In genomic region chr3:104641313-104641712, GRCm38 (mm10) we compare ENCODE assay signal across 21 mouse cellular contexts. TPM values are rescaled to one million over a fixed set of nuclear protein-coding genes. Genes with fewer than 3 reads are reported as not detected.
DNase-seq lines count a peak whose midpoint lies in the region; ATAC-seq and TF ChIP-seq lines count a peak whose summit lies in the region.
"Had no signal": no experiment of that assay in that cellular context is flagged by ENCODE, and none has a peak within 500 bp of the region (broad histone marks: within the 10 kb centered on the region; RNA-seq: fewer than 3 reads in every experiment).

No protein-coding gene starts in this region.

- H3K4me2 ChIP-seq in kidney, embryonic 15.5 days = 0 out of 2 replicates have a peak overlapping the region, but pooled peaks have one; percentile 98
- H3K4me2 ChIP-seq in kidney, embryonic 16.5 days (replicated peaks; ENCODE audit: low read depth, low read length) = no peak overlapping the region
- peak overlapping the region; percentile 93 for H3K4me2 ChIP-seq in liver, embryonic 12.5 days
- H3K4me2 ChIP-seq: embryonic facial prominence, embryonic 15.5 days; hindbrain, embryonic 14.5 days; midbrain, embryonic 13.5 days had no signal

- no peak for DNase-seq in heart, adult 2 months
- no peak for DNase-seq in heart, postnatal 10 days
- peak; percentile 15 for DNase-seq in splenic B cell, adult 2 months (ENCODE audit: low read depth, low spot score)
- DNase-seq in thymus, adult 18-20 months = no peak
- DNase-seq in gastrocnemius, postnatal 25 days = no peak
- DNase-seq: adrenal gland, postnatal 10 days; cerebellum, adult 11 months; cerebellum, postnatal 25 days; kidney, adult 9 months; kidney, postnatal 4 days; layer of hippocampus, adult 9-11 months; left cerebral cortex, postnatal 4 days; lung, postnatal 10 days; spleen, adult 18-20 months had no signal

- no peaks in the 10 kb centered on the region for H3K9me3 ChIP-seq in kidney, embryonic 15.5 days (replicated peaks)
- H3K9me3 ChIP-seq in kidney, embryonic 16.5 days (ENCODE audit: low read length) = no peaks in the 10 kb centered on the region
- H3K9me3 ChIP-seq in liver, embryonic 12.5 days (replicated peaks) = no peaks in the 10 kb centered on the region
- H3K9me3 ChIP-seq: embryonic facial prominence, embryonic 15.5 days; midbrain, embryonic 13.5 days had no signal

- no peak for TF ChIP-seq EP300 in heart, adult 2 months (IDR thresholded peaks at IDR 0.05; ENCODE audit: insufficient read depth, low read depth, low read length)

- no peak for TF ChIP-seq CTCF in heart, adult 2 months (IDR thresholded peaks at IDR 0.05)

- no peak for ATAC-seq in kidney, embryonic 15.5 days (replicated peaks; ENCODE audit: low FRiP score)
- ATAC-seq in kidney, embryonic 16.5 days (ENCODE audit: low FRiP score, low TSS enrichment) = no peak
- ATAC-seq in liver, embryonic 12.5 days = no peak
- ATAC-seq: midbrain, embryonic 13.5 days had no signal

- H3K27me3 ChIP-seq in heart, adult 2 months (ENCODE audit: control insufficient read depth, insufficient read depth, low read length) = no peaks in the 10 kb centered on the region
- H3K27me3 ChIP-seq in kidney, embryonic 15.5 days = no peaks in the 10 kb centered on the region
- no peaks in the 10 kb centered on the region for H3K27me3 ChIP-seq in kidney, embryonic 16.5 days (ENCODE audit: insufficient read depth, low read length)
- H3K27me3 ChIP-seq in liver, embryonic 12.5 days (replicated peaks) = no peaks in the 10 kb centered on the region
- no peaks in the 10 kb centered on the region for H3K27me3 ChIP-seq in splenic B cell, adult 2 months (ENCODE audit: control insufficient read depth, insufficient read depth, low read length, poor library complexity, severe bottlenecking)
- H3K27me3 ChIP-seq: embryonic facial prominence, embryonic 15.5 days had no signal

- intact Hi-C loops in heart, adult 2 months (cut with DNase I) = no loop called here
- intact Hi-C loops in heart, postnatal 10 days (cut with DNase I) = no loop called here

- no peaks in the 10 kb centered on the region for H3K79me2 ChIP-seq in heart, adult 2 months (replicated peaks; ENCODE audit: control insufficient read depth, insufficient read depth, low read length)

- no peak for TF ChIP-seq POLR2A in heart, adult 2 months (IDR thresholded peaks at IDR 0.05; ENCODE audit: insufficient read depth, low read depth, low read length)

- peaks cover 2% of the 10 kb centered on the region; the same call in 1 of the 2 replicates for H3K36me3 ChIP-seq in heart, adult 2 months (ENCODE audit: control insufficient read depth, insufficient read depth, low read length)
- H3K36me3 ChIP-seq in kidney, embryonic 15.5 days = no peaks in the 10 kb centered on the region
- H3K36me3 ChIP-seq in kidney, embryonic 16.5 days (ENCODE audit: insufficient read depth, low read length) = no peaks in the 10 kb centered on the region
- peaks cover 4% of the 10 kb centered on the region; the same call in 1 of the 2 replicates for H3K36me3 ChIP-seq in liver, embryonic 12.5 days
- H3K36me3 ChIP-seq in splenic B cell, adult 2 months (ENCODE audit: control insufficient read depth, insufficient read depth, low read length, poor library complexity, severe bottlenecking) = no peaks in the 10 kb centered on the region
- H3K36me3 ChIP-seq: embryonic facial prominence, embryonic 15.5 days; midbrain, embryonic 13.5 days had no signal

- H3K9ac ChIP-seq in heart, adult 2 months (ENCODE audit: low read depth, low read length) = no peak overlapping the region
- H3K9ac ChIP-seq in kidney, embryonic 15.5 days = no peak overlapping the region
- H3K9ac ChIP-seq in kidney, embryonic 16.5 days (replicated peaks; ENCODE audit: low read length) = no peak overlapping the region
- peak overlapping the region; percentile 99 for H3K9ac ChIP-seq in liver, embryonic 12.5 days
- H3K9ac ChIP-seq: embryonic facial prominence, embryonic 15.5 days; hindbrain, embryonic 14.5 days; midbrain, embryonic 13.5 days had no signal

- WGBS in heart, adult 2 months = 47% methylated on average over 1 of the region's 1 CpGs
- whole genome bisulfite sequencing in kidney, embryonic 15.5 days = 85% methylated on average over 1 of the region's 1 CpGs
- WGBS in kidney, embryonic 16.5 days = 88% methylated on average over 1 of the region's 1 CpGs
- WGBS in liver, embryonic 12.5 days (ENCODE audit: insufficient replicate concordance) = 14% methylated on average over 1 of the region's 1 CpGs

- H3K4me1 ChIP-seq in heart, adult 2 months (ENCODE audit: control insufficient read depth, insufficient read depth, low read length) = peaks cover 3% of the 10 kb centered on the region
- peaks cover 18% of the 10 kb centered on the region for H3K4me1 ChIP-seq in kidney, embryonic 15.5 days
- 0 out of 2 replicates have a peak, but pooled peaks cover 7% of the 10 kb centered on the region for H3K4me1 ChIP-seq in kidney, embryonic 16.5 days (ENCODE audit: insufficient read depth, low read length)
- peaks cover 68% of the 10 kb centered on the region for H3K4me1 ChIP-seq in liver, embryonic 12.5 days

- no peak overlapping the region for H3K4me3 ChIP-seq in heart, adult 2 months
- no peak overlapping the region for H3K4me3 ChIP-seq in kidney, embryonic 15.5 days (replicated peaks)
- H3K4me3 ChIP-seq in kidney, embryonic 16.5 days (ENCODE audit: low read length) = no peak overlapping the region
- peak overlapping the region; percentile 98 for H3K4me3 ChIP-seq in liver, embryonic 12.5 days
- H3K4me3 ChIP-seq: embryonic facial prominence, embryonic 15.5 days; midbrain, embryonic 13.5 days had no signal

- peak overlapping the region; percentile 47; the same call in 1 of the 2 replicates for H3K27ac ChIP-seq in heart, adult 2 months
- H3K27ac ChIP-seq in kidney, embryonic 15.5 days = no peak overlapping the region
- no peak overlapping the region for H3K27ac ChIP-seq in kidney, embryonic 16.5 days (ENCODE audit: low read length)
- peak overlapping the region; percentile 90 for H3K27ac ChIP-seq in liver, embryonic 12.5 days
- H3K27ac ChIP-seq: embryonic facial prominence, embryonic 15.5 days; hindbrain, embryonic 14.5 days; left cerebral cortex, adult 2 months; midbrain, embryonic 13.5 days had no signal

RNA-seq across cellular contexts. Expression of gene Slc16a1, which starts 2.8 kb away (rescaled TPM):
- total RNA-seq in heart, adult 2 months (2021) = 100 to 1,000 TPM; 157 to 177 TPM
- 91.9 and 179 TPM in 2 replicates for polyA plus RNA-seq in heart, adult 2 months (2012; rRNA removed)
- 100 to 1,000 TPM; 173 to 202 TPM for total RNA-seq in heart, postnatal 10 days (2021)
- polyA plus RNA-seq in kidney, embryonic 15.5 days (2015; fragmentation: Nextera tagmentation; extraction: Ambion mirVana) = 47.9 and 48.5 TPM in 2 replicates
- 44.0 and 48.7 TPM in 2 replicates for polyA plus RNA-seq in kidney, embryonic 16.5 days (2015; fragmentation: Nextera tagmentation; extraction: Ambion mirVana)
- polyA plus RNA-seq in liver, embryonic 12.5 days (2016; fragmentation: Nextera tagmentation; extraction: Ambion mirVana) = 95.7 and 96.9 TPM in 2 replicates
- 10 to 100 TPM; 27.4 to 28.3 TPM for total RNA-seq in gastrocnemius, postnatal 25 days (2021)

Comparison
In these comparisons a context has a peak if more than half of its experiments do, and no peak if none do; other contexts are left out.
1. H3K27ac ChIP-seq: peak in heart, adult 2 months (single experiment) and liver, embryonic 12.5 days (single experiment); none in kidney, embryonic 15.5 days (single experiment) and kidney, embryonic 16.5 days (single experiment).